Mouse (Mus musculus): ENCODE data around the gene 4931428F04Rik. TPM values are rescaled to one million over a fixed set of nuclear protein-coding genes. Genes with fewer than 3 reads are reported as not detected.
"Not testable (repeated sequence)": the region's sequence is repeated elsewhere in the genome, so short reads cannot be mapped to it uniquely, and the experiment has no call there.

Gene 4931428F04Rik
- polyA plus RNA-seq, 1 experiment from 2014 or later = 0.60 TPM

DNA sequence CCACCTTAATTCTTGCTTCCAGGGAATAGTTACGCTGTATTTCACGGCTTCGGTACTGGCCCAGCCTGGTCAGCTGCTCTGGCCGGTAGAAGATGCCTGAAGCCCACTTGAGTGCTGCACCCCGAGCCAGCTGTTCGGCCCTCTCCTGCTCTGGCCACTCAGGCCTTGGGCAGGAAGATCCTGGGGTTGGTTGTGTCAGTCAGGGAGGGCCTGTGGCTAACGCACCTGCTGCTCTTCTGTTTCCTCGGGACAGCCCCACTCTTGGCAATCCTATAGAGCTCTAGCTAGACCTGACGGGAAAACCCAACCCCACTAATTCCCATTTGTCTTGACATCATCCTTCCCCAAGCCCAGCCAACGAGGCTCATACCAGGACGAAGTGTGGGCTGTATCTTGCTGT lies 5.6 kb upstream of the 4931428F04Rik start:
- peak overlapping the region; percentile 33; the same call in 1 of the 2 replicates for H3K4me3 ChIP-seq (replicated peaks)
- no peak for ATAC-seq (ENCODE audit: low read depth)

DNA sequence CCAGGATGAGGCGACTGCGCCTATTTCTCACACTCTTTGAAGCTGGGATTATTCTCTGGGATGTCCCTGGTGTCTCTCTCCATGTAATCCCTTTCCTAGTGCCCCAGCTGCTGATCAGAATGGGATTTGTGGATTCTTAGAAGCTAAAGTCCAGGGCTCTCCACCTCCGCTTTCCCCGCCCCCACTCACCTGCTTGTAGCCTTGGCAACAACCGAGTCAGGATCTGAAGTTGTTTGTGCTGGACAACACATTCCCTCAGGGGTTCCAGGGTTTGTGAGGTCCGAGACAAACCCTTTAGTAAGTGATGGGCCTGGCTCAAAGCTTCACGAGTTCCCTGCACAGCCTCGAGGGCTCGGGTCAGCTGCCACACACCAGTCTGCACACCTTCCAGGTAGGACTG lies 5.1 kb upstream of the 4931428F04Rik start:
- Histone ChIP-seq H3K4me3 (replicated peaks) (peak overlapping the region; percentile 33; the same call in 1 of the 2 replicates), H3K4me2 (peak overlapping the region; percentile 95)
- no peak for ATAC-seq (ENCODE audit: low read depth)

More for the DNA sequence above, 5.6 kb upstream of the 4931428F04Rik start:
- Histone ChIP-seq H3K9ac (no peak overlapping the region), H3K4me2 (peak overlapping the region; percentile 95), H3K4me1 (replicated peaks) (peaks cover 44% of the 10 kb centered on the region), H3K27ac (0 out of 2 replicates have a peak overlapping the region, but pooled peaks have one; percentile 97), H3K9me3 (replicated peaks) (no peaks in the 10 kb centered on the region), H3K27me3 (peaks cover 9% of the 10 kb centered on the region), H3K36me3 (peaks cover 17% of the 10 kb centered on the region)
- no peak for DNase-seq
- WGBS (ENCODE audit: insufficient replicate concordance) = 55% methylated on average over 11 of the region's 11 CpGs

DNA sequence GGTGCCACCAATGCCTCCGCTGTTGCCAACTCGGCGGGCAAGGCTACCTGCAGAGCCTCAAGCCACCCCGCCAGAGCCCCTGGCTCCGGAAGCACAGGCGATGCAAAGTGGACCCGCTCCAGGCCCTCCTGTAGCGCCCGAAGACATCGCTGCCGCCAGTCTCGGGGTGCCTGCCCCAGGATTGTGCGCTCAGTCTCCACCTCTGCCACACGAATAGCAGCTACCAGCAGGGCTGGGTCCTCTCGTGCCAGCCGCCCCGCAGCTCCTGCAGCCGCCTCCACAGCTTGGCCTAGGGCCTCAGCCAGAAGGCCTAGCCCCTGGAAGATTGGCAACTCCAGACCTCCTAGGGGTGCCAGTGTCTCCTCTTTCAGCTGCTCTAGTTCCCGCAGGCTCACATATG lies 3.7 kb upstream of the 4931428F04Rik start:
- peaks cover 20% of the 10 kb centered on the region for H3K27me3 ChIP-seq
- no peak overlapping the region for H3K4me2 ChIP-seq
- ATAC-seq (ENCODE audit: low read depth) (no peak), DNase-seq (no peak)
- peaks cover under 1% of the 10 kb centered on the region for H3K36me3 ChIP-seq
- no peak overlapping the region for H3K27ac ChIP-seq
- WGBS (ENCODE audit: insufficient replicate concordance) = 78% methylated on average over 19 of the region's 19 CpGs
- H3K9me3 ChIP-seq (replicated peaks) = no peaks in the 10 kb centered on the region
- H3K4me3 ChIP-seq (replicated peaks) = no peak overlapping the region
- H3K4me1 ChIP-seq (replicated peaks) = peaks cover 46% of the 10 kb centered on the region
- H3K9ac ChIP-seq = no peak overlapping the region

More for the DNA sequence above, 5.1 kb upstream of the 4931428F04Rik start:
- H3K9ac ChIP-seq = no peak overlapping the region
- peaks cover 44% of the 10 kb centered on the region for H3K4me1 ChIP-seq (replicated peaks)
- no peak for DNase-seq
- no peak overlapping the region for H3K27ac ChIP-seq
- H3K36me3 ChIP-seq = peaks cover 12% of the 10 kb centered on the region
- WGBS (ENCODE audit: insufficient replicate concordance) = 71% methylated on average over 9 of the region's 9 CpGs
- H3K27me3 ChIP-seq = peaks cover 14% of the 10 kb centered on the region
- H3K9me3 ChIP-seq (replicated peaks) = no peaks in the 10 kb centered on the region

DNA sequence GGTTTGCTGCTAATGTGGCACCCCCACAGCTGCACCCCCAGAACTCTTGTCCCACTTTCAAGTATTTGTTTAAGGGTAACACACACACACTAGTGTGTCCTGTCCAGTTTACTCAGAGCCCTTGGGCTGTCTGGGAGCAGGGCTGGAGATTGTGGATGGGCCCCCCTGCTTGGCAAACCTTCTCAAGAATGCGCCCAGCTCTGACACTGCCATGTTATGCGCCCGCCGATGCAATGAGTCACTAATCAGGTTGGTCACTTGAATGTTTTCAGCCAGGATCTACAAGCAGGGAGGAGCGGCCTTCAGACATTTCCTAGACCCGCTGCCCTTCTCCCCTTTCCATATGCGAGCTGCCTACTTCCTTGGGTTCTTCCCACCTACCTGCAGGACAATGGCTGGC lies 2.8 kb upstream of the 4931428F04Rik start:
- Histone ChIP-seq H3K36me3 (no peaks in the 10 kb centered on the region), H3K4me2 (no peak overlapping the region), H3K4me3 (replicated peaks) (no peak overlapping the region), H3K4me1 (replicated peaks) (peaks cover 47% of the 10 kb centered on the region), H3K9ac (no peak overlapping the region), H3K27ac (no peak overlapping the region), H3K27me3 (peaks cover 23% of the 10 kb centered on the region), H3K9me3 (replicated peaks) (no peaks in the 10 kb centered on the region)
- WGBS (ENCODE audit: insufficient replicate concordance) = 74% methylated on average over 7 of the region's 7 CpGs
- DNase-seq (no peak), ATAC-seq (ENCODE audit: low read depth) (no peak)

GRCm38 (mm10) chr8:105291802-105292201 lies 2.1 kb upstream of the 4931428F04Rik start:
- Histone ChIP-seq H3K4me1 (replicated peaks) (peaks cover 43% of the 10 kb centered on the region), H3K27me3 (peaks cover 23% of the 10 kb centered on the region)
- H3K9me3 ChIP-seq (replicated peaks); ATAC-seq (ENCODE audit: low read depth); H3K4me2 ChIP-seq; DNase-seq; H3K9ac ChIP-seq; H3K27ac ChIP-seq; H3K4me3 ChIP-seq (replicated peaks); H3K36me3 ChIP-seq: not testable (repeated sequence)
- 38% methylated on average over 3 of the region's 3 CpGs for WGBS (ENCODE audit: insufficient replicate concordance)

DNA sequence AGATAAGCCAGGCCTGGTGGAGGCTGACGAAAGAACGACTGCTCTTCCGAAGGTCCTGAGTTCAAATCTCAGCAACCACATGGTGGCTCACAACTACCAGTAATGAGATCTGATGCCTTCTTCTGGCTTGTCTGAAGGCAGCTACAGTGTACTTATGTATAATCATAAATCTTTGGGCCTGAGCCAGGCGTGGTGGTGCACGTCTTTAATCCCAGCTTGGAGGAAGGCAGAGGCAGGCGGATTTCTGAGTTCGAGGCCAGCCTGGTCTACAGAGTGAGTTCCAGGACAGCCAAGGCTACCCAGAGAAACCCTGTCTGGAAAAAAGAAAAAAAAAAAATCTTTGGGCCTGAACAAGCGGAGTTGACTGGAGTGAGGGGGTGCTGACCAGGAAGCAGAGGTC lies 1.7 kb upstream of the 4931428F04Rik start:
- not testable (repeated sequence) for H3K4me3 ChIP-seq (replicated peaks); H3K4me2 ChIP-seq; H3K9ac ChIP-seq; H3K27ac ChIP-seq; H3K9me3 ChIP-seq (replicated peaks); ATAC-seq (ENCODE audit: low read depth); DNase-seq; H3K36me3 ChIP-seq
- Histone ChIP-seq H3K27me3 (peaks cover 28% of the 10 kb centered on the region), H3K4me1 (replicated peaks) (peaks cover 38% of the 10 kb centered on the region)
- WGBS (ENCODE audit: insufficient replicate concordance) = 73% methylated on average over 8 of the region's 8 CpGs

DNA sequence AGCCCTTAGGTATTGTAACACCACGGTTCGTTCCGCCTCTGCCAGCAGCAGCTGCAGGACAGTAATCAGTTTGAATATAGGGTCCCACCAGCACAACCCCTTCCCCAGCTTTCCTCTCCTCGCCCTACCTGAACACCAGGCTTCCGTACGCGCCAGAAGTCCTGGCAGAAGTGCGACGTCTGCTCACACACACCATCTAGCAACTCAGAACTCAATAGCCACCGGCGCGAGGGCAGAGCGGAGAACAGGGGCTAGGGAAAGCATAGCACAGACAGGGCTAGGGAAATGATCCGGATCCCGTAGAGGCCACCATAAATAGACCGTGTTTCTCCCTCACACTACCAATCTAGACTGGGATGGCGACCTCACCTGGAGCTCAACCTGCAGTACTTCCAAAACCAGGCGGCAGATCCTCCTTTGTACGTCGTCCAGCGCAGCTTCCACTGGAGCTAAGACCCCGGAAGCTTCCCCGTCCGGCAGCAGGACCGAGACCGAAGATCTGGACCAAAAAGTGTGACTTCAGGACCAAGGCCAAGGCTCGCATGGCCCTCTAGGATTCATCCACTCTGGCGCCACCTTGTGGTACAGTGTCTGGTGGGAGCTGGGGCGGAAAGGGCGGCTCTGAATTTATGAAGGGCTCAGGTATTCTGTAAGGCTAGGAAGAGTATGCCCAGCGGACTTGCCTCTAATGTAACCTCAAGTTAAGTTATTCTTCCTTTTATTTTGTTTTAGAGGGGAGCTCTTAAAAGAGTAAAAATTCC lies 1.1 kb upstream of the 4931428F04Rik start:
- H3K4me3 ChIP-seq (replicated peaks) = peak overlapping the region; percentile 61; the same call in 1 of the 2 replicates
- no peak overlapping the region for H3K27ac ChIP-seq
- ATAC-seq (ENCODE audit: low read depth) = no peak
- peak overlapping the region; percentile 87 for H3K4me2 ChIP-seq
- DNase-seq = peak; percentile 81
- no peaks in the 10 kb centered on the region for H3K9me3 ChIP-seq (replicated peaks)
- H3K36me3 ChIP-seq = no peaks in the 10 kb centered on the region
- peaks cover 32% of the 10 kb centered on the region for H3K4me1 ChIP-seq (replicated peaks)
- peaks cover 32% of the 10 kb centered on the region for H3K27me3 ChIP-seq
- 17% methylated on average over 31 of the region's 31 CpGs for WGBS (ENCODE audit: insufficient replicate concordance)
- no peak overlapping the region for H3K9ac ChIP-seq

GRCm38 (mm10) chr8:105288958-105289732 lies 519 bp downstream of the 4931428F04Rik start:
- Histone ChIP-seq H3K9me3 (replicated peaks) (no peaks in the 10 kb centered on the region), H3K27me3 (peaks cover 46% of the 10 kb centered on the region), H3K4me3 (replicated peaks) (peak overlapping the region; percentile 61), H3K27ac (peak overlapping the region; percentile 59; the same call in 1 of the 2 replicates), H3K4me2 (peak overlapping the region; percentile 87), H3K9ac (peak overlapping the region; percentile 55), H3K4me1 (replicated peaks) (peaks cover 29% of the 10 kb centered on the region), H3K36me3 (no peaks in the 10 kb centered on the region)
- ATAC-seq (ENCODE audit: low read depth) (peak; percentile 82), DNase-seq (peak; percentile 82)
- WGBS (ENCODE audit: insufficient replicate concordance) = 1% methylated on average over 53 of the region's 53 CpGs

DNA sequence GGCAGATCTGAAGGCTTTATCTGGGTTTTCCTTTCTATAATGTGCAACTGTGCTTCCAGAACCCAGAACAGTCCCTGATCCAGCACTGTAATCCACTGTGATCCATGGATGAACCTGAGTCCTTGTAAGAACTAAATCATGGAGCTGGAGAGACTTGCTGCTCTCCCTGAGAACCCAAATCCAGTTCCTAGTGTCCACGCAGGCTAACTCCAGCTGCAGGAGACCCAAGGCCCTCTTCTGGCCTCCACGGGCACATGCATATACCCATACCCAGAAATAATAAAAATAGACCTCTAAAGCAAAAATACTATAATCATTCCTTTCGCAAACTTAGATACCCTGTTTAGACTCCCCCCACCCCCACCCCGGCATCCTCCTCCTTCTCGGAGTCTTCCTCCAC lies 1.4 kb downstream of the 4931428F04Rik start:
- no peak for ATAC-seq (ENCODE audit: low read depth)
- Histone ChIP-seq H3K27me3 (peaks cover 50% of the 10 kb centered on the region), H3K4me3 (replicated peaks) (no peak overlapping the region)

GRCm38 (mm10) chr8:105286907-105287306 lies 2.8 kb downstream of the 4931428F04Rik start:
- Histone ChIP-seq H3K36me3 (no peaks in the 10 kb centered on the region), H3K4me1 (replicated peaks) (peaks cover 45% of the 10 kb centered on the region), H3K9ac (no peak overlapping the region), H3K27me3 (peaks cover 61% of the 10 kb centered on the region), H3K27ac (no peak overlapping the region), H3K4me2 (no peak overlapping the region), H3K9me3 (replicated peaks) (no peaks in the 10 kb centered on the region), H3K4me3 (replicated peaks) (no peak overlapping the region)
- ATAC-seq (ENCODE audit: low read depth) (no peak), DNase-seq (no peak)
- 67% methylated on average over 4 of the region's 4 CpGs for WGBS (ENCODE audit: insufficient replicate concordance)

More for the DNA sequence above, 1.4 kb downstream of the 4931428F04Rik start:
- no peak overlapping the region for H3K4me2 ChIP-seq
- 86% methylated on average over 5 of the region's 5 CpGs for WGBS (ENCODE audit: insufficient replicate concordance)
- H3K9ac ChIP-seq = no peak overlapping the region
- H3K9me3 ChIP-seq (replicated peaks) = no peaks in the 10 kb centered on the region
- H3K4me1 ChIP-seq (replicated peaks) = peaks cover 34% of the 10 kb centered on the region
- no peaks in the 10 kb centered on the region for H3K36me3 ChIP-seq
- no peak overlapping the region for H3K27ac ChIP-seq
- no peak for DNase-seq

GRCm38 (mm10) chr8:105285514-105285913 lies 4.2 kb downstream of the 4931428F04Rik start:
- DNase-seq (no peak), ATAC-seq (ENCODE audit: low read depth) (no peak)
- peaks cover 41% of the 10 kb centered on the region for H3K4me1 ChIP-seq (replicated peaks)
- H3K27ac ChIP-seq = no peak overlapping the region
- H3K4me3 ChIP-seq (replicated peaks) = no peak overlapping the region
- H3K4me2 ChIP-seq = no peak overlapping the region
- H3K9ac ChIP-seq = no peak overlapping the region
- H3K36me3 ChIP-seq = 0 out of 2 replicates have a peak, but pooled peaks cover 4% of the 10 kb centered on the region
- H3K9me3 ChIP-seq (replicated peaks) = no peaks in the 10 kb centered on the region
- 53% methylated on average over 12 of the region's 12 CpGs for WGBS (ENCODE audit: insufficient replicate concordance)
- H3K27me3 ChIP-seq = peaks cover 69% of the 10 kb centered on the region

Measured in liver, embryonic 13.5 days (tissue).